Mouse (Mus musculus) spleen, adult 2 months (tissue): ENCODE data around the gene B3galnt2.

Experiments used
- CTCF ChIP-seq: fragments of 200-500 bp; IDR thresholded peaks from 2 replicates; pipeline ENCODE4 v1.5.1; 2011; ENCODE audit warnings: mild to moderate bottlenecking, inconsistent platforms; ENCODE audit not compliant: insufficient read depth, insufficient read length, insufficient replicate concordance; ENCODE audit errors: extremely low read depth
- POLR2A ChIP-seq: fragments of 200-500 bp; IDR thresholded peaks from 2 replicates; pipeline ENCODE4 v1.6.1; 2011; ENCODE audit warnings: low read depth, low read length, inconsistent platforms

GRCm38 (mm10) chr13:13953874-13954832, at the start of gene B3galnt2:
- TF ChIP-seq POLR2A (peak; percentile 74), CTCF (0 out of 2 replicates have a peak, but pooled peaks have one; percentile 2)
